Mouse (Mus musculus): Measurements from ENCODE around the gene Sv2a.

DNA sequence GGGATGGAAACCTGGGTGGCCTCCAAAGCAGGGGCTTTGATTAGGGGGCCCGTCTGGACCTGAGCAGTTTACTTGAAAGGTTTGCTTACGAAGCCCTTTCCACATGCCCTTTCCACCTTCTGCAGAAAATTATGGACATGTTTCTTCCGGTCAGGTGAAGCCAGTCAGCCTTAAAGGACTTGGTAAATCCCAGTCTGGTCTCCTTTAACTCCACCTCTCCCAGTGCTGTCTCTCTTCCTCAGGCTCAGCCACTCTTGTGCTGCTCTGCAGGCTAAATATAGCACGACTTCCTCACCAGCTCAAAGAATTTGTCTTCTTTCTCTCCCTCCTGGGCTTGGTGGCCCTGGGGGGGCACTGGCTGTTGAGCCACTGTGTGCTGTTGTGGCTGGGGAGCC lies 1.4 kb downstream of the Sv2a start:
- TF ChIP-seq POLR2A (IDR thresholded peaks at IDR 0.05; ENCODE audit: borderline replicate concordance, extremely low read depth, insufficient read depth, insufficient read length, poor library complexity, severe bottlenecking) (no peak), CTCF (IDR thresholded peaks at IDR 0.05; ENCODE audit: borderline replicate concordance, extremely low read depth, insufficient read depth, insufficient read length) (no peak)

Data from brain, embryonic 14.5 days (tissue).